Mouse (Mus musculus) limb, embryonic 14.5 days (tissue): Measurements from ENCODE around the gene Rinl. TPM values are rescaled to one million over a fixed set of nuclear protein-coding genes. Genes with fewer than 3 reads are reported as not detected.

Experiments used
- ATAC-seq: fragments of 200-750 bp; cut with Nextera tagmentation; 2 replicates; pipeline ENCODE4 v1.8.0; 2017; ENCODE audit warnings: low read depth, moderate number of reproducible peaks, moderate TSS enrichment; ENCODE audit not compliant: low FRiP score
- DNase-seq: peaks from one replicate; pipeline ENCODE4 v3.0.0-alpha.2; 2015; ENCODE audit warnings: low spot score
- H3K27ac ChIP-seq: fragments of 300-500 bp; sonication (generic); replicated peaks from 2 replicates; pipeline ENCODE4 v1.5.1; 2014; ENCODE audit warnings: low read depth, mild to moderate bottlenecking, low read length, moderate library complexity, mixed read lengths
- H3K27me3 ChIP-seq: fragments of 300-500 bp; sonication (generic); 2 replicates; pipeline ENCODE4 v1.6.1; 2014; ENCODE audit warnings: low read length, mixed read lengths; ENCODE audit not compliant: control insufficient read depth, insufficient read depth
- H3K36me3 ChIP-seq: fragments of 300-500 bp; sonication (generic); 2 replicates; pipeline ENCODE4 v1.6.1; 2014; ENCODE audit warnings: mild to moderate bottlenecking, low read length, moderate library complexity, mixed read lengths; ENCODE audit not compliant: control insufficient read depth, insufficient read depth
- H3K4me1 ChIP-seq: fragments of 300-500 bp; sonication (generic); 2 replicates; pipeline ENCODE4 v1.6.1; 2014; ENCODE audit warnings: antibody characterized with exemption, low read length, mixed read lengths; ENCODE audit not compliant: control insufficient read depth, insufficient read depth
- H3K4me2 ChIP-seq: fragments of 300-500 bp; sonication (generic); replicated peaks from 2 replicates; pipeline ENCODE4 v1.6.1; 2014; ENCODE audit warnings: low read depth, mild to moderate bottlenecking, low read length, moderate library complexity; ENCODE audit not compliant: severe bottlenecking
- H3K4me3 ChIP-seq: fragments of 300-500 bp; sonication (generic); replicated peaks from 2 replicates; pipeline ENCODE4 v1.5.1; 2014; ENCODE audit warnings: low read length
- H3K9ac ChIP-seq: fragments of 300-500 bp; sonication (generic); 2 replicates; pipeline ENCODE4 v1.6.1; 2014; ENCODE audit warnings: mild to moderate bottlenecking, low read depth, low read length, moderate library complexity; ENCODE audit not compliant: severe bottlenecking
- H3K9me3 ChIP-seq: fragments of 300-500 bp; sonication (generic); 2 replicates; pipeline ENCODE4 v1.6.1; 2016; ENCODE audit warnings: low read length; ENCODE audit not compliant: control insufficient read depth
- POLR2A ChIP-seq: fragments of 200-500 bp; IDR thresholded peaks from 2 replicates; pipeline ENCODE4 v1.8.0; 2012; ENCODE audit warnings: inconsistent platforms, mild to moderate bottlenecking, moderate library complexity, borderline replicate concordance; ENCODE audit not compliant: insufficient read depth, insufficient read length; ENCODE audit errors: extremely low read depth
- WGBS: fragments of 180-500 bp; shearing (Covaris S2); extraction: QIAGEN DNeasy Blood & Tissue Kit; methylation state at CpG from one replicate; pipeline ENCODE4 v1.1.7; 2014; 5-methylcytosine and 5-hydroxymethylcytosine counted together
- polyA plus RNA-seq, 2 experiments: library from polyadenylated mRNA; depleted of rRNA in 1 of 2; stranded (reverse) in 1 of 2; unstranded in 1 of 2; fragments of >200 nt; fragmentation: Nextera tagmentation in 1 of 2; extraction: Ambion mirVana in 1 of 2; gene quantifications; 2 replicates each; pipeline versions ENCODE4 v1.2.1 to v1.2.3; 2012 to 2014

The Rinl gene
- polyA plus RNA-seq, 2 experiments, result 2.3 to 2.6 TPM

DNA sequence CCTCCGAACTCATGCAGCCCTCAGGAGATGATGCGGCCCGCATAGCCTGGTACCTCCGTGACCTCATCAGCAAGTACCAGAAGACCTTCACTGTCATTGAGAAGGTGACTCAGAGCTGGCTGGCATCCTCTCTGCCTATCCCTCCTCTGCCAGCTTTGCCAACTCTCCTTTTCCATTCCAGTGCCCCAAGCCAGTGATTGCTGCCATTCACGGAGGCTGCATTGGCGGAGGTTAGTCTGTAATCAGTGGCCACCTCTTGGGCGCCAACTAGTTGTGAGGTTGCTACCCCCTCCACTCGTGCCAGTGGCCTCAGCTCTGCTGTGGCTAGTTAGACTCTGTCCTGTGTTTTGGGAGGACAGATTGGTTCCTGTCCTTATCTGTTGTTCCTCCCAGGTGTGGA lies 41.1 kb downstream of the Rinl start:
- H3K36me3 ChIP-seq, result peaks cover 34% of the 10 kb centered on the region
- no peak overlapping the region for H3K4me2 ChIP-seq
- DNase-seq (no peak), ATAC-seq (no peak)
- H3K4me1 ChIP-seq, result no peaks in the 10 kb centered on the region
- no peaks in the 10 kb centered on the region for H3K27me3 ChIP-seq
- H3K4me3 ChIP-seq, result no peak overlapping the region
- TF ChIP-seq POLR2A, result no peak
- H3K9ac ChIP-seq, result no peak overlapping the region
- 95% methylated on average over 8 of the region's 8 CpGs for WGBS
- no peaks in the 10 kb centered on the region for H3K9me3 ChIP-seq
- H3K27ac ChIP-seq, result no peak overlapping the region

GRCm38 (mm10) chr7:28830981-28831380 lies 42.2 kb downstream of the Rinl start:
- Histone ChIP-seq H3K27me3 (no peaks in the 10 kb centered on the region), H3K4me2 (no peak overlapping the region), H3K4me1 (no peaks in the 10 kb centered on the region), H3K4me3 (no peak overlapping the region), H3K36me3 (peaks cover 34% of the 10 kb centered on the region), H3K27ac (no peak overlapping the region), H3K9ac (no peak overlapping the region), H3K9me3 (no peaks in the 10 kb centered on the region)
- DNase-seq (no peak), ATAC-seq (no peak)
- TF ChIP-seq POLR2A, result no peak
- WGBS, result 89% methylated on average over 5 of the region's 5 CpGs

GRCm38 (mm10) chr7:28831411-28832125 lies 42.8 kb downstream of the Rinl start:
- no peak for TF ChIP-seq POLR2A
- no peak overlapping the region for H3K4me2 ChIP-seq
- H3K4me3 ChIP-seq, result no peak overlapping the region
- H3K4me1 ChIP-seq, result no peaks in the 10 kb centered on the region
- no peak for ATAC-seq
- no peaks in the 10 kb centered on the region for H3K27me3 ChIP-seq
- no peak overlapping the region for H3K9ac ChIP-seq
- H3K9me3 ChIP-seq, result no peaks in the 10 kb centered on the region
- H3K36me3 ChIP-seq, result peaks cover 34% of the 10 kb centered on the region
- WGBS, result 91% methylated on average over 17 of the region's 17 CpGs
- DNase-seq, result no peak
- H3K27ac ChIP-seq, result no peak overlapping the region

DNA sequence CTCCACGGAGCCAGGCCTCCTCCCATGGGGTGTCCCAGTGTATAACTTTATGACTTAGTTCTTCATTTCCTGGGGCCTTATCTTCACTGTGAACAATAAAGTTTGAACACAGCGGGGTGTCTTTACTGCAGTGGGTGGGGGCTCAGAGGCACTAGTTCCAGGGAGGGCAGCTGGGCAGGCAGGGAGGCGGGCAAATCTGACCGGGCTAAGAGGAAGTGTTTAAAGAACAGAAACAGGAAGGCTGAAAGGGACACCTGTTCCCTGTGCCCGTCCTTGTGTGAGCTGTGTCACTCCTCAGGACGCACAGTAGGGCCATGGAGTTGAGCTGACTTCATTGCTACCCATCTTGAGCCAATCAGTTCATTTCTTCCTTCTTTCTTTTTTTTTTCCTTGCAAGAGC lies 43.4 kb downstream of the Rinl start:
- Histone ChIP-seq H3K4me2 (no peak overlapping the region), H3K9ac (no peak overlapping the region), H3K4me1 (no peaks in the 10 kb centered on the region), H3K27me3 (no peaks in the 10 kb centered on the region), H3K9me3 (no peaks in the 10 kb centered on the region), H3K27ac (no peak overlapping the region), H3K36me3 (peaks cover 34% of the 10 kb centered on the region), H3K4me3 (no peak overlapping the region)
- 62% methylated on average over 6 of the region's 6 CpGs for WGBS
- ATAC-seq (no peak), DNase-seq (no peak)
- no peak for TF ChIP-seq POLR2A

- H3K4me2 ChIP-seq, result no peak within 1 kb of the TSS
- peaks cover 29% of the 10 kb centered on the region for H3K36me3 ChIP-seq
- H3K9me3 ChIP-seq, result no peaks in the 10 kb centered on the region
- H3K27ac ChIP-seq, result no peak within 1 kb of the TSS
- H3K4me3 ChIP-seq, result no peak within 1 kb of the TSS
- no peaks in the 10 kb centered on the region for H3K27me3 ChIP-seq
- no peak for DNase-seq
- TF ChIP-seq POLR2A, result no peak
- ATAC-seq, result no peak
- no peak within 1 kb of the TSS for H3K9ac ChIP-seq
- no peaks in the 10 kb centered on the region for H3K4me1 ChIP-seq
- 85% methylated on average over 6 of the region's 6 CpGs for WGBS
Observed at GRCm38 (mm10) chr7:28833723-28834347, 45.1 kb downstream of the Rinl start, which contains the start of gene Lgals4. Gene Lgals4, plus strand, starts transcription at chr7:28833854.

DNA sequence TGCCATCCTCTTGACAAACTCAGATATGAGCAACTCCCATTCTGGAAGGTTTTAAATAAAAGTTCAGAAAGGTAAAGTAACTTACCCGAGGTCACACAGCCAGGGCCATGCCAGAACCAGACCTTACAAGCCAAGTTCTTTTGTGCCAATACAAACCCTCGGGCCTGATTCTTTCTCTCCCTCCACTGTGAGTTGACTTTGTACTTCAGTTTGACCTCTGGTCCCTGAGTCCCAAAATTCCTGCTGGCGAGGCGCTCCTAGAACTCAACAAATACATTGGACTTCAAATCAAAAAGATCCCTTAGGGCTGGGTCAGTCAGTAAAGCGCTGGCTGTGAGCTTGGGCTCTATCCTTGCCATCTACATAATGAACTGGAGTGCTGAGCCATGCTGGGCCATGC lies 48.2 kb downstream of the Rinl start:
- no peaks in the 10 kb centered on the region for H3K9me3 ChIP-seq
- H3K36me3 ChIP-seq, result peaks cover 4% of the 10 kb centered on the region
- H3K27ac ChIP-seq, result no peak overlapping the region
- no peak overlapping the region for H3K4me2 ChIP-seq
- DNase-seq (no peak), ATAC-seq (no peak)
- 80% methylated on average over 5 of the region's 5 CpGs for WGBS
- no peak overlapping the region for H3K4me3 ChIP-seq
- H3K4me1 ChIP-seq, result no peaks in the 10 kb centered on the region
- TF ChIP-seq POLR2A, result no peak
- no peak overlapping the region for H3K9ac ChIP-seq
- no peaks in the 10 kb centered on the region for H3K27me3 ChIP-seq
